Mouse (Mus musculus): ENCODE measurements around the gene Sptssb. TPM values are rescaled to one million over a fixed set of nuclear protein-coding genes. Genes with fewer than 3 reads are reported as not detected.

Sptssb gene
- polyA plus RNA-seq, 1 experiment from 2014 or later: 0.99 TPM

- 71% methylated on average over 5 of the region's 5 CpGs for WGBS
- ATAC-seq (ENCODE audit: low FRiP score, low TSS enrichment): no peak
- H3K9ac ChIP-seq (ENCODE audit: low read depth, low read length): no peak overlapping the region
- H3K4me3 ChIP-seq (ENCODE audit: low read length): no peak overlapping the region
- no peaks in the 10 kb centered on the region for H3K27me3 ChIP-seq (ENCODE audit: control insufficient read depth, insufficient read depth, low read length)
- no peaks in the 10 kb centered on the region for H3K36me3 ChIP-seq (ENCODE audit: control insufficient read depth, insufficient read depth, low read length)
- no peaks in the 10 kb centered on the region for H3K4me1 ChIP-seq (ENCODE audit: control insufficient read depth, insufficient read depth, low read length)
- no peaks in the 10 kb centered on the region for H3K9me3 ChIP-seq (ENCODE audit: control insufficient read depth, low read length)
- H3K4me2 ChIP-seq (replicated peaks; ENCODE audit: low read depth, low read length): no peak overlapping the region
- H3K27ac ChIP-seq (ENCODE audit: low read depth, low read length): no peak overlapping the region
Observed at GRCm38 (mm10) chr3:69818466-69818865, 41.3 kb downstream of the Sptssb start.

- Histone ChIP-seq H3K9me3 (ENCODE audit: control insufficient read depth, low read length) (no peaks in the 10 kb centered on the region), H3K27ac (ENCODE audit: low read depth, low read length) (no peak overlapping the region), H3K27me3 (ENCODE audit: control insufficient read depth, insufficient read depth, low read length) (no peaks in the 10 kb centered on the region), H3K4me1 (ENCODE audit: control insufficient read depth, insufficient read depth, low read length) (no peaks in the 10 kb centered on the region), H3K4me2 (replicated peaks; ENCODE audit: low read depth, low read length) (no peak overlapping the region), H3K4me3 (ENCODE audit: low read length) (no peak overlapping the region), H3K9ac (ENCODE audit: low read depth, low read length) (no peak overlapping the region), H3K36me3 (ENCODE audit: control insufficient read depth, insufficient read depth, low read length) (no peaks in the 10 kb centered on the region)
- WGBS: 77% methylated on average over 2 of the region's 2 CpGs
- no peak for ATAC-seq (ENCODE audit: low FRiP score, low TSS enrichment)
Observed at GRCm38 (mm10) chr3:69816547-69816946, 43.2 kb downstream of the Sptssb start.

- Histone ChIP-seq H3K4me3 (ENCODE audit: low read length) (no peak overlapping the region), H3K9ac (ENCODE audit: low read depth, low read length) (no peak overlapping the region), H3K27ac (ENCODE audit: low read depth, low read length) (no peak overlapping the region), H3K9me3 (ENCODE audit: control insufficient read depth, low read length) (no peaks in the 10 kb centered on the region), H3K27me3 (ENCODE audit: control insufficient read depth, insufficient read depth, low read length) (no peaks in the 10 kb centered on the region), H3K4me2 (replicated peaks; ENCODE audit: low read depth, low read length) (no peak overlapping the region), H3K4me1 (ENCODE audit: control insufficient read depth, insufficient read depth, low read length) (no peaks in the 10 kb centered on the region), H3K36me3 (ENCODE audit: control insufficient read depth, insufficient read depth, low read length) (no peaks in the 10 kb centered on the region)
- ATAC-seq (ENCODE audit: low FRiP score, low TSS enrichment): no peak
- 58% methylated on average over 11 of the region's 11 CpGs for WGBS
Observed at GRCm38 (mm10) chr3:69813005-69813695, 46.6 kb downstream of the Sptssb start.

GRCm38 (mm10) chr3:69812442-69812841 is 47.3 kb downstream of the Sptssb start:
- no peak for ATAC-seq (ENCODE audit: low FRiP score, low TSS enrichment)
- Histone ChIP-seq H3K9ac (ENCODE audit: low read depth, low read length) (no peak overlapping the region), H3K4me3 (ENCODE audit: low read length) (no peak overlapping the region), H3K9me3 (ENCODE audit: control insufficient read depth, low read length) (no peaks in the 10 kb centered on the region), H3K27ac (ENCODE audit: low read depth, low read length) (no peak overlapping the region), H3K4me1 (ENCODE audit: control insufficient read depth, insufficient read depth, low read length) (no peaks in the 10 kb centered on the region), H3K27me3 (ENCODE audit: control insufficient read depth, insufficient read depth, low read length) (no peaks in the 10 kb centered on the region), H3K36me3 (ENCODE audit: control insufficient read depth, insufficient read depth, low read length) (no peaks in the 10 kb centered on the region), H3K4me2 (replicated peaks; ENCODE audit: low read depth, low read length) (no peak overlapping the region)
- 81% methylated on average over 2 of the region's 2 CpGs for WGBS

GRCm38 (mm10) chr3:69808479-69808878 is 51.3 kb downstream of the Sptssb start:
- H3K9me3 ChIP-seq (ENCODE audit: control insufficient read depth, low read length): no peaks in the 10 kb centered on the region
- H3K27me3 ChIP-seq (ENCODE audit: control insufficient read depth, insufficient read depth, low read length): no peaks in the 10 kb centered on the region
- no peaks in the 10 kb centered on the region for H3K36me3 ChIP-seq (ENCODE audit: control insufficient read depth, insufficient read depth, low read length)
- ATAC-seq (ENCODE audit: low FRiP score, low TSS enrichment): no peak
- H3K4me3 ChIP-seq (ENCODE audit: low read length): no peak overlapping the region
- H3K4me2 ChIP-seq (replicated peaks; ENCODE audit: low read depth, low read length): no peak overlapping the region
- H3K27ac ChIP-seq (ENCODE audit: low read depth, low read length): no peak overlapping the region
- H3K9ac ChIP-seq (ENCODE audit: low read depth, low read length): no peak overlapping the region
- 57% methylated on average over 7 of the region's 7 CpGs for WGBS
- no peaks in the 10 kb centered on the region for H3K4me1 ChIP-seq (ENCODE audit: control insufficient read depth, insufficient read depth, low read length)

- WGBS: 100% methylated on average over 1 of the region's 1 CpGs
- H3K4me2 ChIP-seq (replicated peaks; ENCODE audit: low read depth, low read length): no peak overlapping the region
- ATAC-seq (ENCODE audit: low FRiP score, low TSS enrichment): no peak
- H3K36me3 ChIP-seq (ENCODE audit: control insufficient read depth, insufficient read depth, low read length): no peaks in the 10 kb centered on the region
- H3K27me3 ChIP-seq (ENCODE audit: control insufficient read depth, insufficient read depth, low read length): no peaks in the 10 kb centered on the region
- H3K27ac ChIP-seq (ENCODE audit: low read depth, low read length): no peak overlapping the region
- H3K4me1 ChIP-seq (ENCODE audit: control insufficient read depth, insufficient read depth, low read length): no peaks in the 10 kb centered on the region
- H3K4me3 ChIP-seq (ENCODE audit: low read length): no peak overlapping the region
- H3K9ac ChIP-seq (ENCODE audit: low read depth, low read length): no peak overlapping the region
- no peaks in the 10 kb centered on the region for H3K9me3 ChIP-seq (ENCODE audit: control insufficient read depth, low read length)
Observed at GRCm38 (mm10) chr3:69803137-69803536, 56.6 kb downstream of the Sptssb start.

GRCm38 (mm10) chr3:69800829-69801384 is 58.8 kb downstream of the Sptssb start:
- Histone ChIP-seq H3K36me3 (ENCODE audit: control insufficient read depth, insufficient read depth, low read length) (no peaks in the 10 kb centered on the region), H3K9me3 (ENCODE audit: control insufficient read depth, low read length) (no peaks in the 10 kb centered on the region), H3K27ac (ENCODE audit: low read depth, low read length) (no peak overlapping the region), H3K9ac (ENCODE audit: low read depth, low read length) (no peak overlapping the region), H3K4me1 (ENCODE audit: control insufficient read depth, insufficient read depth, low read length) (no peaks in the 10 kb centered on the region), H3K4me3 (ENCODE audit: low read length) (no peak overlapping the region), H3K27me3 (ENCODE audit: control insufficient read depth, insufficient read depth, low read length) (no peaks in the 10 kb centered on the region), H3K4me2 (replicated peaks; ENCODE audit: low read depth, low read length) (no peak overlapping the region)
- no peak for ATAC-seq (ENCODE audit: low FRiP score, low TSS enrichment)
- 32% methylated on average over 7 of the region's 7 CpGs for WGBS

GRCm38 (mm10) chr3:69799096-69799495 is 60.6 kb downstream of the Sptssb start:
- Histone ChIP-seq H3K36me3 (ENCODE audit: control insufficient read depth, insufficient read depth, low read length) (no peaks in the 10 kb centered on the region), H3K9me3 (ENCODE audit: control insufficient read depth, low read length) (no peaks in the 10 kb centered on the region), H3K4me2 (replicated peaks; ENCODE audit: low read depth, low read length) (no peak overlapping the region), H3K27me3 (ENCODE audit: control insufficient read depth, insufficient read depth, low read length) (no peaks in the 10 kb centered on the region), H3K27ac (ENCODE audit: low read depth, low read length) (no peak overlapping the region), H3K9ac (ENCODE audit: low read depth, low read length) (no peak overlapping the region), H3K4me3 (ENCODE audit: low read length) (no peak overlapping the region), H3K4me1 (ENCODE audit: control insufficient read depth, insufficient read depth, low read length) (no peaks in the 10 kb centered on the region)
- 83% methylated on average over 1 of the region's 1 CpGs for WGBS
- ATAC-seq (ENCODE audit: low FRiP score, low TSS enrichment): no peak

- Histone ChIP-seq H3K36me3 (ENCODE audit: control insufficient read depth, insufficient read depth, low read length) (no peaks in the 10 kb centered on the region), H3K4me2 (replicated peaks; ENCODE audit: low read depth, low read length) (no peak overlapping the region), H3K27ac (ENCODE audit: low read depth, low read length) (no peak overlapping the region), H3K27me3 (ENCODE audit: control insufficient read depth, insufficient read depth, low read length) (no peaks in the 10 kb centered on the region), H3K4me1 (ENCODE audit: control insufficient read depth, insufficient read depth, low read length) (no peaks in the 10 kb centered on the region), H3K9ac (ENCODE audit: low read depth, low read length) (no peak overlapping the region), H3K9me3 (ENCODE audit: control insufficient read depth, low read length) (no peaks in the 10 kb centered on the region), H3K4me3 (ENCODE audit: low read length) (no peak overlapping the region)
- ATAC-seq (ENCODE audit: low FRiP score, low TSS enrichment): no peak
- WGBS: 83% methylated on average over 2 of the region's 2 CpGs
Observed at GRCm38 (mm10) chr3:69797969-69798368, 61.8 kb downstream of the Sptssb start.

All from kidney, embryonic 14.5 days (tissue).